Mouse (Mus musculus): ENCODE measurements at regions not wholly inside any gene's neighbourhood (a gene's known extent, or its start where the extent isn't known, plus 50 kb on each side); places are given as distances from the start of the nearest gene placed in this dataset.

DNA sequence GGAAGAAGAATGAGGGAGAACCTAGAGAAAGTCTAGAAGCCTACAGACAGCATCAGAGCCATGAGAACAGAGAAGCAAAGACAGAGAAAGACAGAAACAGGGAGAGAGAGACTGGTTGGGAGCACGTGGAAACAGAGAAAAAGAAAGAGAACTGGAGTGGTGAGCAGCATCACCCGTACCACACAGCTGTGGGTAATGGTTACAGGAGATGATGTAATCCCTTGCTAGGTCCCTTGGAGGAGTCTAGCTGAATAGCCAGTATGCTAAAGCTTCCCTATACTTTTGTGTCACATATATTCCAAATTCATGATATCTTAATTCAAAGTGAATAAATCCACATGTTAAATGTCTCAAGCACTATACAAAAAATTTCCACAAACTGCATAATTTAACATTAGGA, 284.0 kb downstream of the 4930544G11Rik start:
- no peak for DNase-seq (ENCODE audit: low spot score)

DNA sequence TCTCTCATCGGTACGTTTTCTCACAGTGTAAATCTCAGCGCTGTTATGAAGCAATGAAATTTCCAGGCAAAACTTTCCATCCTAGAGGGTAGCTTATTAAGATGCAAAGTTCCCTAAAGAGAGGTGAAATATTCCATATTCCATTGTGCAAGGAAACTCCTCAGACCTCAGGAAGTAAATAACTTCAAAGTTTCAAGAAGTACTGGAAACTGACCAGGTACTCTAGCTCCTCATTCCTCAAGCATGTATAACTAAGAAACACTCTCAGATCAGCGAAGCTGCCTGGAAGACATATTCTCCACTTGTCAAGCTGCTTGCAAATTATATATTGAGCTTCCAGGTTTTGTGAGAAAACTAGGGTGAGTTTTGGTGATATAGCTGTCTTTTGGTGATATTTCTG, 279.8 kb upstream of the Mad2l1 start:
- no peak for DNase-seq (ENCODE audit: low spot score)

DNA sequence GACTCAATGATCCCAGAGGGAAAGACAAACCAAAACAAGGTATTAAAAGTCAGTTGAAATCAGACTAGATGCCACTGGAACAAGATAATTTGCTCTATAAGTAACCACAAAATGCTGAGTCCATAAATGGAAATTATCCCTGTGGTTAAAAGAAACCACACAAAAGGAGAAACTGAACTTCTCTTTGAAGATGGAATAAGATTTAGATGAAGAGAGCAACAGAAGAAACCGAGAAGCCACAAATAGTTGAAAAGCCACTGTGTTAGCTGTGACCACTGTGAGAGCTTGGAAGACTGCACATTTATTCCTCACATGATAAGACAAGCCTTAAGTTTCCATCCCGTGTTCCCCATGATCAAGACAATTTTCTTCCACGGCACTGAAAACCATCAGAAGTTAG, 271.8 kb upstream of the Mad2l1 start:
- DNase-seq (ENCODE audit: low spot score): no peak

DNA sequence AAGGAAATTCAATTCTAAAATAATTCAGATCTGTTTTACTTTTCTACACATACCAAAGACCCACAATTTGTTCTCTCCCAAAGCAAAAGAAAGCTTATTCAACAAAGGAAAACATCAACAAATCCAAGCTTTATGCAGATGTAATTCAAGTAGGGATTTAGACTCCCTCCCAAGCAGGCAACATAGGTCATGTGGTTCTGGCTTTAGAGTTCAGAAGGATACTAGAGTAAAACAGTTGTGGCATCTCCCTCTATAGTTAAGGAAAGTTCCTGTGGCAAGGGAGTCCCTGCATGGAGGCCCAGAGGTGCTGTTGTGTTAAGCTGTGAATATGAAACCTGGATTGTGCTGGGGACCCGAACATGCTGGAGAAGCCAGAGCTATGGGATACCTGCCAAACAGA, 271.3 kb upstream of the Mad2l1 start:
- DNase-seq (ENCODE audit: low spot score): no peak

DNA sequence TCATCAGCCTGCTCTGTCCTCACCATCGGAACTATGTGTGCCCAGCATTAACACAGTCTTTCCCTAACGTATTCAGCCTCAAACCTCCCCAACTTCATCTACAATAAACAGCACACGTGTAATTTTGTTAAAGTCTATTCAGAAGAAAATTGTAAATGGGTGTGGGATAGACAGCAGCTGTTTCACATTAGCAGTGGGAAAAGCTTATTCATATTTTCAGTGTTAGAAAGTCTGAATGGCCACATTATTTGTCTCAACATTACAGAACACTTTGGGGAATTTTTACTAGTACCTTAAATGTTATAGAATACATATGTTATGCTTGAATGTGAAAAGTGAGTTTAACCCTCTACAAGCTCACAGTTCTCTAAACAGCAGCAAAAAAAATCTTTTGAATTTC, 266.8 kb upstream of the Mad2l1 start:
- DNase-seq (ENCODE audit: low spot score): no peak

DNA sequence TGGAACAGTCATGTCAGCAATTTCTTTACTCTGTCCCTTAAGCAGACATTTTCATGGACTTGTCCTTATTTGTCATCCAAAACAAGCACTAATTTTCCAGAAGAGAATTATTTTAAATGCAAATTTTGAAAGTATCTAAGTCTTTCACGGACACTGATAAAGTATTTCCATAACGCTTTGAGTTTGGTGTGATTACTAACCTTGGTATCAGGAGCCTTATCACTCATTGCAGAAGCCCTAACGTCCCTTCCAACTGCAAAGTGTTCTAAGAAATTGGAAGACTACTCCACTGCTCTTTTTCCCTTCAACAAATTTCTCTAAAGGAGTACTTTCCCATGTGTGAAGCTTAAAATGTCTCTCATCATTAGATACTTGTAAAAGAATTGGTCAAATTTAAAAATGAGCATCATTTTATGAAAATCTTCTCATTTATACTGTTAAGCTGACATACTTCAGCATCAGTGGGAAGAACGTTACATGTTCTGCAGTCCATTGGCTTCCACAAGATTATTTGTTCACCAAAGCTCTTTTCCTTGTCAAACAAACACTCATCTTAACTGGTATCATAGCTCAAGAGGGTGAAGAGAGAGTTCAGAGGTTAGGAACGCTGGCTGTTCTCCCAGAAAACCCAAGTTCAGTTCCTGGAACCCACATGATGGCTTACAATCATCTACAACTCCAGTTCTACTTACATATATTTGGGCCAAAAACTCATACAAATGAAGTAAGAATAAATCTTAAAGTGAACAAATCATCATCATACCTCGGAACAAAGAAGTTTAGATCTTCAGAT, 263.6 kb upstream of the Mad2l1 start:
- DNase-seq (ENCODE audit: low spot score): no peak

DNA sequence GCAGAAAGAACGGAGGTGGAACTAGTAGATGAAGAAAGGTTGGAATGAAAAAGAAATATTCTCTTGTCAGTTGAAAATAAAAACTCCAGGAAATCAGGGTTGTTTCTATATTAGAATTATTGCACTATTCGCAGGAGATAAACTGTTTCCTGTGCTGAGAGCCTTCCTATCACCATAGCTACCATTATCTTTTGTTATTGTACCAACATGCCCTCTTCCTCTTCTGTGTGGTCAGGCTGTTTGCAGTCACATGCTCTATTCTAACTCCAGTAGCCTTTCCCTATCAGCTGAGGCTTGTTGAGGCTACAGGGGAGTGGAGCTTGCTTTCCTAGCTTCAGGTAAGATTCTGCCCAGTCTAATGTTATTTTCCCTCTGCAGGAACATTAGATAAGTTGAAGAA, 263.0 kb upstream of the Mad2l1 start:
- no peak for DNase-seq (ENCODE audit: low spot score)

DNA sequence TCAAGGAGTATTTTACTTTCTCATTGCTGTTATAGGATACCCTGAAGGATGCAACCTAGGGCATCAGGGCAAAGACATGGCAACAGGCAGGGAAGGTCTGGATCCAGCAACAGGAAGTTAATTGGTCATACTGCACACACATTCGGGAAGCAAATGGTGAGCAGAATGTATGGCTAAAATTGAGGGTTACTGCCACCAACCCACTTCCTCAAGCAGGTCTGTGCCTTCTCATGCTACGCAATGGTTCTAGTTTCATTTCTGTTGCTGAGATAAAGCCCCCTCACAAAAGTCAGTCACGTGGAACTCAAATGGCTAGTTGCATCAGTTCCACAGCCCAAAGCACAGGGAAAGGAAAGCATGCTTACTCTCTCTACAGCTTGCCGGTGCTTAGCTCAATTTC, 260.5 kb upstream of the Mad2l1 start:
- DNase-seq (ENCODE audit: low spot score): no peak

DNA sequence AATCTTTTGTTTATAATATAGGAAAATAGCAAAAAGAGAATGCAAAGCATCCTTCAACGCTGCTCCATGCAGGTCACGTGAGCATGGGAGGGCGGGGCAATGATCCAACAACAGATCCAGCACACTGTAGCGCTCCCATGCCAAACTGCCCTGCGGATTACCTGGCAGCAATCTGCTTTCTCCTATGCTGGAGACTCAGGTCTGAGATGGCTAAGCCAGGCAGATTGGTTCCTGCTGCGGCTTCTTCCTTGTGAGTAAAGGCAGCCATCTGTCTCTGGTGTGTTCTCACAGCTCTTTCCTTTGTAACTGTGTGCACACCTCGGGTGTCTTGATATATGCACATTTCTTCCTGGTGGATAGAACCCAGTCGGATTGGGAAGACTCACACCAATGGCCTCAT, 254.5 kb upstream of the Mad2l1 start:
- no peak for DNase-seq (ENCODE audit: low spot score)

DNA sequence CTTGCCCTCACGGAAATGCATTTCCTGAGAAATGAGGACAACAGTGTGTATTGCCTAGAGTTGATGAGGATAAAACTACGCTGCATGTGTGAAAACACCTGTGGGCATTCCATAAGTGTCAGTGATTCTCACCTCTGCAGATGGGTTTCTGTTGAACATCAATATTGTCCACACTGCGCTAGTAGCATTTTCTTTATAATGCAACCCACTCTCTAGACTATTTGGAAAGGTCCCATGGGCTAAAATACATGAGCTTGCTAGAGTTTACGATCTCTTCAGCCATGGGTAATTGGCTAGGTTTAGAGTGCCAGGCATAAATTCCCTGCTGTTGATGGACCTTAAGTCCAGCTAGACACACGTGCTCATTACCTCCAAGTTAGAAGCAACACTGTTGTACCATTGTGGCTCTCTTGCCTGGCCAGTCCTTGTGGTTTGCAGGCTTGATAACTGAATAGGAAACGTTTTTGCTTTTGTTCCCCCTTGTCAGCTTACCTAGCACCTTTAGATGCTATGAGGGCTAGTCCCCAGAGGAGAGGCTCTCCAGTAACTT, 252.5 kb upstream of the Mad2l1 start:
- DNase-seq (ENCODE audit: low spot score): no peak

DNA sequence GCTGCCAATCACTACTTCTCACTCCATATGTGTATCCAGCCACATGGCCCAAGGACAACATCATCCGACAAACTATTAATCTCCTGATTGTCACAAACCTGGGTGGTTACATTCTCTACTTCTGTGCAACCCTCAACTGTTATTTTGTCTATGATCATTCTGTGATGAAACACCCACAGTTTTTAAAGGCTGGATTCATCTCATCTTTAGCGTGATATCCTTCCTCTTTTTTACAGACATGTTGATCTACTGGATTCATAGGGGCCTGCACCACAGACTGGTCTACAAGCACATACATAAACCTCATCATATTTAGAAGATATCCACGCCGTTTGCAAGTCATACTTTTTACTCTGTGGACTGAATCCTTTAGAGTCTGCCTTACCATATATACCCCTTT, 251.7 kb upstream of the Mad2l1 start:
- no peak for DNase-seq (ENCODE audit: low spot score)

DNA sequence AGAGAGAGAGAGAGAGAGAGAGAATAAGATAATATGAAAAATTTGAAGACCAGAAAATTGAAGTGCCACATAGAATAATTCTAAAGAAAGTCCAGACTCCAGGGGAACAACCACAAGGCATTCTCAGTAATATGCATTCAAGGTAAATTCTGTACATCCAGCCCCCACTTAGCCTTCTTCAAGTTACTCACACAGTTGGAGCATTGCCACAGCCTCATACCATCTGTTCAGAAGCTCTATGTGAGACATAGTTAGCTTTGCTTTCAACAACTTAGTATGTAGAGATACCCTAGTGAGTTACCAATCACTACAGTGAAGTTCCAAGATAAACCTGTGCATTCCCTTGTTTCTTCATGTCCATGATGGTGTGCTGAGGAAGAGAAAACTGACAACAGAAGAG, 247.6 kb upstream of the Mad2l1 start:
- no peak for DNase-seq (ENCODE audit: low spot score)

DNA sequence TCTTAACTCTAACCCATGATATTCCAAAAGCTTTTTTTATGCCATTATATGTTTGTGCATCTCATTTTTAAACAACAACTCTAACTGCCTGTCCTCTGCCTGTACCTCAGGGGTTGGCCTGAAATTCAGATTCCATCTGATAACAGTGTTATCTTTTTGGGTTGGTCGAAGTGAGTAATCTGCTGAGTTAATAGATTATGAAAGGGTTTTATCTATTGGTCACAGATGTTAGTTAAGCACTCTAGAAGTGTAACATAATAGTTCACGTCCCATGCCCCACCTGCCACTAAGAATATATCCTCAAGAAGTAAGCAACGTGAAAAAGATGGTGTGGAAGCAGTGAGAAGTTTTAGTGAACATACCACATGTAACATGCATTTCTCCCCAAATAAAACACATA, 246.0 kb upstream of the Mad2l1 start:
- DNase-seq (ENCODE audit: low spot score): no peak

DNA sequence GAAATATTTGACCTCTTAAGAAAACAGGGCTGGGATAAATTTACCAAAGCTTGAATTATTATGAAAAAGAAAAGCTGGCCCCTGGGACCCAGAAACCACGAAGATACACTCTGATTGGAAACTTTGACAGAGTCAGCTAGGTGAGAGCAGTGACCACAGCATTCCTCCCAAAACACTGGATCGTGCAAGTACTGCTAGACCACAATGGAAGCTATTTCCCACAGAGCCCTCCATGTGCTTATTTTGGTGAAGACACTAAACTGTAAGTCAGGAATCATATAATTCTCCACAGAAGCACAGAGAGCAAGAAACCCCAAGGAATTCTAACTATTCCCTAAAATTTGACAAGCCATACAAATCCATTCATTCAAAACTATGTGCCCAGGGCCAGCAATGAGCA, 243.6 kb upstream of the Mad2l1 start:
- DNase-seq (ENCODE audit: low spot score): no peak

DNA sequence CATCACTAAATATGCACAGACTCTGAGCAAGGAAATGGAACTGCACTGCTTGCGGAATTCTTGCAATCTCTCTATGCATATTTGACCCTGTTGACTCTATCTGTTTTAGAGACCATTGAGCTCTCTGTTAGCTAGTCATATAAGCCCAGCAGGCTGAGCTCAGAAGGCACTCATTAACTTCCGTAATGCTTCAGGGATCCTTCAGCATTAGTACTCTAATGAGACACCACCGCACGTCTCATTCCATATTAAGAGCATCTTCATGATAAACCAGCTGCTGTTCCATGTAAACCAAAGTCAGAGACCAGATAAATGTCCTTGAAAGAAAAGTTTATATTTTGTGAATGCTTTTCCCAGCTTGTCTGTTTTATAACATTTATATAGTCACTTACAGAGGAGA, 237.1 kb upstream of the Mad2l1 start:
- DNase-seq (ENCODE audit: low spot score): no peak

DNA sequence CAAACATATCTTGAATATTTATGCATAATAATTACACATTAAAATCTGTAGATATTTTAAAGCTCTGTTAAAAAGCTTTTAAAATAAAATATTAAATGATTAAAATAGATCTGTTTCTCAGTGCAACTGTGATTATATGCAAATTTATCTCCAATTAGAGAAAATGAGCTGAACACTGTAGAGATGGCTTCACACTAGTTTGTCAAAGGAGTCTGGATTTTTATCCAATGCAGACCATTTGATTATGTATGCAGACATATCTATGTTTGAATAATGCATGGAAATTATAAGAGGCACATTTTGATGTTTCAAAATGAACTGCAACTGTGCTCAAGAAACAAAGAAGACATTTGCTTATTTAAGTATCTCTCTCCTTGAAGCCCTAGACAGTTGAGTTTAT, 235.0 kb upstream of the Mad2l1 start:
- no peak for DNase-seq (ENCODE audit: low spot score)

DNA sequence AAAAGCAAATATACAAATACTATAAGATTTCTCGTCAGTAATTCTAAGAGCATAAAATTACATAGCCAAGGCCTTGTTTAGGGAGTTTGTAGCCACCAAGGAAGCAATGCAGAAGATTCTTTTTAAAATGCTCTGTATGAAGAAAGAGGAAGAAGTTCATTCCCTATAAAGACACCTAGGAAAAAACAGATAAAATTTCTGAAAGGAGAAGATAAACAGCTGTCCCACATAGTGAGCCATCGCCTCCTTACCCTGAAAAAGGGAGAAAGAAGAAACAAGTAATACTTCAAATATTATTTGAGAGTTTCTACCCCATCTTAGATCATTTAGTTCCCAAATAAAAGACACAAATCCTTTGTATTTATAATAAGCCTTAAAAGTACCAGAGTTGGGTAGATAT, 190.3 kb upstream of the Mad2l1 start:
- DNase-seq (ENCODE audit: low spot score): no peak

DNA sequence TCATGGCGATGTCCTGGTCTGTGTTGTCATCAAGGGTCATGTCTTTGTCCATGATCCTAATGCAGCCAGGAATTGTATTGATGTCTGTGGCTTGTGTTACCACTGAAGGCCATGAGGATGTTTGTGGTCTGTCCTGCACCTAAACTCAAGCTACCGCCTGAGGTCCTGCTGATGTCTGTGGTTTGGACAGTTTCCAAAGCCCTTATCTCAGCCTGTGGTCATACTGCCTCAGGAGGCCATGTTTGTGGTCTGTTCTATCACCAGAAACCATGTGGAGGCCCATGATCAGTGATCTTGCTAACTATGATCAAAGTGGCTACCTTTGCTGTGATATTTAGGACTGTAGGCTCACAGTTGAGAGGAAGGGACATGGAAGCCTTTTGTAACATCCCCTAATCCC, 187.8 kb upstream of the Mad2l1 start:
- DNase-seq (ENCODE audit: low spot score): no peak

DNA sequence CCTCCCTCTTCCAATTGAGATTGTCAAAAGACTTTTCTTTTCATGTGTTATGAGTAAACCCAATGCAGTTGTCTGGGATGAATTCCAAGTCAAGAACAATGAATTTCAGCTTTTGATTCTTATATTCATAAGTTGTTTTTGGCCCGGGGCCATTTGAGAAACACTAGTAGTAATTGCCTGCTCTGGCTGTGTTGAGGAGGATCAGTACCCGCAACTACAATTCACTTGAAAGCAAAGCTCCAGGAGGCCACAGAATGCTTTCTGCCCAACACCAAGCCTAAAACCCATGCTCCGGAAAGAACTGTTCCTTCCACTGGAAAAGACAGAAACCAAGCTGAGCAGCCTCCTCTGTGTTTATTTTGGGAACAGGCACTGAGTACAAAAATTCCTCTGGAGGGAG, 174.1 kb upstream of the Mad2l1 start:
- no peak for DNase-seq (ENCODE audit: low spot score)

DNA sequence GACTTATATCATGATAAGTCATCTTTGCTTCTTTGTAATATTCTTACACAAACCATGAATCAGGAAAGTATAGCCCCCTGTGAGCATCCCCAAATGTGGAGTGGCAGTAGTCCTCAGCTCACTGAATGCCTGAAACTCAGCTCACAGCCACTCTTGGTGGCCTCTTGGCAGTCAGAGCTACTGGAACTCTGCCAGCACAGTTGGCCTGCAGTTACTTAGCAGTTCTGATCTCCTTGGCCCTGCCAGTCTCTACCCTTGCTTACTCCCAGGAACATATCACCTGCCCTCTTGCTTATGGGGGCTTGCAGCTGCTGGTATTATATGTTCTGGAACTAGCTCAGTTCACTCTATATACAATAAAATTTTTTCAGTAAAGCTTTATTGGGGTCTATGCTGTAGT, 167.9 kb upstream of the Mad2l1 start:
- DNase-seq (ENCODE audit: low spot score): peak; percentile 6

DNA sequence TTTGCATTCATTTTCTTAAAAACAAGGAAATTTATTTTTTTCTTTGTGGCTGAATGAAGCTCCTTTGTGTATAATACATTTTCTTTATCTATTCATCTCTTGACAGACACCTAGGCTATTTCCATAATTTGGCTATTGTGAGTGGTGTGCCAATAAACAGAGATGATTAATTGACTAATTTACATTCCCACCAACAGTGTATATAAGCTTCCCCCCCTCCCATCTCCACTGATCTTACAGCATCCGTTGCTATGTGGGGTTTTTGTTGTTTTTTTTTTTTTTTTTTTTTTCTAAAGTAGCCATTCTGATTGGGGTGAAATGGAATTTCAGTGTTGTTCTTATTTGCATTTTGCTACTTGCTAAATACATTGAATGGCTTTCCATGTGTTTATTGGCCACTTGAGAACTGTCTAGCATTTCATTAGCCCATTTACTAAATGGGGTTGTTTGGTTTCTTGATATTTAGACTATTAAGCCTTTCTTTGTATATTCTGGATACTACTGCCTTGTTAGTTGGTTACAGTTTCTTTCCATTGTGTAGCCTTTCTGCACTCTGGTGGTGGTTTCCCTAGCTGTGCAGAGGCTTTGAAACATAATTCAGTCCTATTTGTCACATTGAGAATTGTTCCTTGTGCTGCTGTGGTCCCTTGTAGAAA, 153.8 kb upstream of the Mad2l1 start:
- no peak for DNase-seq (ENCODE audit: low spot score)

DNA sequence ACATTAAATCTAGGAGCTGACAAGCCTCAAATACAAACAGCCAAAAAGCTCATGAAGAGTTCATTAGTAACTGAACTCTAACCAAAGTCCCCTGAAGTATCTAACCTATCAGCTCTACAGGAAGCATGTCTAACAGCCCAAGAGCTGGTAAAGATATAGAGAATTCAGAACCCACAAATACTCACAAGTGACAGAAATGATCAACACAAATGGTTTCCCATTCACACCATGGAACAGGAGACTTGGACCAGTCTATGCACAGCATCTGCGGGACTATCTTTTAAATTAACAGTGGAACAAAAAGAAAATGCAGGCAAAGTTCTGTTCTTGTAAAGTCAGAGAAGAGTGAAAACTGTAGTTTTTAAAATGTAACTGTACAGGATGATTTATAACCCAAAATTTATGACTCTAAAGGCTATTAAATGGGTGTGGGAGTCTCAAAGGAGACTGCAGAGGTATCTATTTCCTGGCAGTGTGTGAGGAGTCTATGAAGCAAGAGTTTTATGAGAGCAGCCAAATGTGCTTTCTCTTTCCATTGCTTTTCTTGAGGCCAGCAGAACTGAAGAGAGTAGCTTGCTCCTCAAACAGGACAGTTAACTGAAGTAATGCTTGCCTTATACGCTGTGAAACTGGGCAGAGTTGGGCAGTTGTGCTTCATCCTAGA, 152.7 kb upstream of the Mad2l1 start:
- DNase-seq (ENCODE audit: low spot score): no peak

DNA sequence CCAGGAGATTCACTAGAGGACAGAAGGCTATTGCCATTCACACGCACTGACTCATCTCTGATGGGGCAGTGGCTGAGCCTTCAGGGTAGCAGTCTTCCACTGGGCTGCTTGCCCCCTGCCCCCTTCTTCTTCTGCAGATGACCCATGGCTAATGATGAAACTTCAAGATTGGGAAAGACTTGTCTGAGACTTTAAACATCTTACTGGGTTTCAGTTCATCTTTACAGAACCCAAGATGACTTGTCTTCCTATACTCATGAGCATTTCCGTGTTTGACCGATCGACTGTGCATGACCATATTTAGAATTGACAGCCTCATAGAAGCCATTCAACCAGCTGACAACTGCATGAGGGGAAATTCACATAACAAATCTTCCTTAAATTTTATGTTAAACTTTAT, 140.0 kb upstream of the Mad2l1 start:
- DNase-seq (ENCODE audit: low spot score): no peak

Data from adipocyte (in vitro differentiated cells).